In the genomic region with DNA sequence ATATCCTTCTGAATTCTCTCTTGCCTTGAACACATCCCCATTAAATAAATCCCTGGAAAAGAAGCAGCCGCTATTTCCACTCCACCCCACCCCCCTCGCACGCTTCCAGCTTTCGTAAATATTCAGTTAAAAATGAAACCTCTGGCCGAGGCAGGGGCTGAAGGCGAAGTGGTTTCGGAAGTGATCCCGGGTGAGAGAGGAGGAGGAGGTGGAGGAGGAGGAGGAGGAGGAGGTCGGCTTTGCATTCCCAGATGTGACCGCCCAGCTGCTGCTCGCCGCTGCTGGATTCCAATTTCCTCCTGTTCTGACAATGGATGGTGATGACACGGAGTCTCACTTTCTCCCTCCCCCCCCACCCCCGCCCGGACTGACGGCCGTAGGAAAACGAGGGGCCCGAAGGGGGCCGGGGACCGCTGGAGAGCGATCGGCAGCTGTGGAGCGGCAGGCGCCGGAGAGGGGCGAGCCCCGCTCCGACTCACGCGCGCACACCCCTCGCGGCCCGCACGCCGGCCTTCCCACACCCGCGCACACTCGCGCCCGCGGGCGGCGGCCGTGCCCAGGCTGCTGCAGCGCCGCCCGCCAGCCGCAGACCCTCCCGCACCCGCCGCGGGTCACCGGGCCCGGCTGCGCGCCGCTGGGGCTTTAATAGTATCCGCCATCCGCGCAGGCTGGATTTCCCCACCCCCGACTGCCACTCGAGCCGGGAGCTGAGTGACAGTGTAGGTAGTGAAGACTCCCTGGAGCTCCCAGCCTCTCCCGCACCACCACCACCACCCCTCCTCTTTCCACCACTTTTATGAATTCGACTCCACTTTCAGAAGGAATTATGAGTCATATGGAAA, we compare ENCODE assay signal across 9 mouse cellular contexts. TPM values are rescaled to one million over a fixed set of nuclear protein-coding genes. Genes with fewer than 3 reads are reported as not detected.
DNase-seq lines count a peak whose midpoint lies in the region; ATAC-seq and TF ChIP-seq lines count a peak whose summit lies in the region.
"Had no signal": no experiment of that assay in that cellular context is flagged by ENCODE, and none has a peak within 500 bp of the region (broad histone marks: within the 10 kb centered on the region; RNA-seq: fewer than 3 reads in every experiment).

Parp8 (minus strand) TSS at position 312 of the 842 bp plus-strand sequence.

- no peaks in the 10 kb centered on the region for H3K9me3 ChIP-seq in embryonic facial prominence, embryonic 13.5 days
- H3K9me3 ChIP-seq in limb, embryonic 12.5 days = no peaks in the 10 kb centered on the region
- H3K9me3 ChIP-seq in midbrain, embryonic 13.5 days = no peaks in the 10 kb centered on the region

- peak within 1 kb of the TSS; percentile 87 for H3K4me3 ChIP-seq in embryonic facial prominence, embryonic 13.5 days
- peak within 1 kb of the TSS; percentile 77 for H3K4me3 ChIP-seq in limb, embryonic 12.5 days (replicated peaks)
- H3K4me3 ChIP-seq in midbrain, embryonic 13.5 days (replicated peaks) = peak within 1 kb of the TSS; percentile 81
- peak within 1 kb of the TSS; percentile 69 for H3K4me3 ChIP-seq in spleen, adult 2 months (ENCODE audit: extremely low read depth, insufficient read depth, insufficient read length)

- WGBS in embryonic facial prominence, embryonic 13.5 days = under 1% methylated on average over 63 of the region's 67 CpGs
- WGBS in limb, embryonic 12.5 days = under 1% methylated on average over 59 of the region's 67 CpGs
- WGBS in midbrain, embryonic 13.5 days = 0% methylated on average over 43 of the region's 67 CpGs
- WGBS in spleen, adult 2 months = under 1% methylated on average over 47 of the region's 67 CpGs

- peak within 1 kb of the TSS; percentile 94 for H3K9ac ChIP-seq in embryonic facial prominence, embryonic 13.5 days
- peak within 1 kb of the TSS; percentile 92 for H3K9ac ChIP-seq in limb, embryonic 12.5 days (replicated peaks)
- peak within 1 kb of the TSS; percentile 93 for H3K9ac ChIP-seq in midbrain, embryonic 13.5 days (replicated peaks)

- peak; percentile 70 for ATAC-seq in embryonic facial prominence, embryonic 13.5 days (ENCODE audit: insufficient number of reproducible peaks, insufficient read depth, low FRiP score, low TSS enrichment, low read depth)
- ATAC-seq in limb, embryonic 12.5 days (ENCODE audit: insufficient number of reproducible peaks, insufficient read depth, low FRiP score, low TSS enrichment, low read depth) = peak; percentile 58
- peak; percentile 81 for ATAC-seq in midbrain, embryonic 13.5 days

- TF ChIP-seq POLR2A in spleen, adult 2 months (IDR thresholded peaks at IDR 0.05; ENCODE audit: low read depth, low read length) = no peak

- TF ChIP-seq CTCF in spleen, adult 2 months (IDR thresholded peaks at IDR 0.05; ENCODE audit: extremely low read depth, insufficient read depth, insufficient read length, insufficient replicate concordance) = no peak

- peak within 1 kb of the TSS; percentile 94 for H3K27ac ChIP-seq in embryonic facial prominence, embryonic 13.5 days
- peak within 1 kb of the TSS; percentile 94 for H3K27ac ChIP-seq in limb, embryonic 12.5 days
- H3K27ac ChIP-seq in midbrain, embryonic 13.5 days = peak within 1 kb of the TSS; percentile 95
- peak within 1 kb of the TSS; percentile 100 for H3K27ac ChIP-seq in spleen, adult 2 months (ENCODE audit: insufficient read depth, low read length)

- H3K27me3 ChIP-seq in embryonic facial prominence, embryonic 13.5 days = no peaks in the 10 kb centered on the region
- no peaks in the 10 kb centered on the region for H3K27me3 ChIP-seq in limb, embryonic 12.5 days
- peaks cover 17% of the 10 kb centered on the region; the same call in 1 of the 2 replicates for H3K27me3 ChIP-seq in midbrain, embryonic 13.5 days
- H3K27me3 ChIP-seq in spleen, adult 2 months (ENCODE audit: control insufficient read depth, insufficient read depth, low read length) = no peaks in the 10 kb centered on the region

- peak within 1 kb of the TSS; percentile 77 for H3K4me2 ChIP-seq in embryonic facial prominence, embryonic 13.5 days
- H3K4me2 ChIP-seq in limb, embryonic 12.5 days = peak within 1 kb of the TSS; percentile 72
- H3K4me2 ChIP-seq in midbrain, embryonic 13.5 days (replicated peaks) = peak within 1 kb of the TSS; percentile 73

- DNase-seq in urinary bladder, adult 2 months (ENCODE audit: low spot score) = peak; percentile 30
- no peak for DNase-seq in urinary bladder, postnatal 10 days (ENCODE audit: low spot score)
- peak; percentile 97 for DNase-seq in heart, adult 11 months
- peak; percentile 26 for DNase-seq in kidney, adult 11 months
- DNase-seq in spleen, adult 2 months (ENCODE audit: low read depth in 1 of 2, low spot score in 2 of 2) = peak in 1 of 2 experiments; percentile 49

- no peaks in the 10 kb centered on the region for H3K36me3 ChIP-seq in embryonic facial prominence, embryonic 13.5 days
- H3K36me3 ChIP-seq in limb, embryonic 12.5 days = no peaks in the 10 kb centered on the region
- no peaks in the 10 kb centered on the region for H3K36me3 ChIP-seq in midbrain, embryonic 13.5 days
- H3K36me3 ChIP-seq in spleen, adult 2 months (ENCODE audit: control insufficient read depth, insufficient read depth, low read length) = no peaks in the 10 kb centered on the region
- H3K36me3 ChIP-seq: G1E had no signal

- peaks cover 32% of the 10 kb centered on the region for H3K4me1 ChIP-seq in embryonic facial prominence, embryonic 13.5 days
- H3K4me1 ChIP-seq in limb, embryonic 12.5 days (replicated peaks) = peaks cover 17% of the 10 kb centered on the region
- H3K4me1 ChIP-seq in midbrain, embryonic 13.5 days (replicated peaks) = peaks cover 37% of the 10 kb centered on the region
- H3K4me1 ChIP-seq in spleen, adult 2 months (ENCODE audit: control insufficient read depth, insufficient read depth, insufficient read length) = peaks cover 23% of the 10 kb centered on the region

RNA-seq across cellular contexts. Expression of gene Parp8, which starts in this region (rescaled TPM):
- polyA plus RNA-seq in urinary bladder, adult 2 months (2012; rRNA removed) = 16.5 and 20.4 TPM in 2 replicates
- polyA plus RNA-seq in embryonic facial prominence, embryonic 13.5 days (2015; fragmentation: Nextera tagmentation; extraction: Ambion mirVana) = 19.9 and 21.2 TPM in 2 replicates
- 20.2 and 20.9 TPM in 2 replicates for polyA plus RNA-seq in limb, embryonic 12.5 days (2016; fragmentation: Nextera tagmentation; extraction: Ambion mirVana)
- 21.2 and 22.0 TPM in 2 replicates for polyA plus RNA-seq in midbrain, embryonic 13.5 days (2015; fragmentation: Nextera tagmentation; extraction: Ambion mirVana)
- 10.8 TPM in 2 replicates for polyA plus RNA-seq in spleen, adult 2 months (2012; rRNA removed)
- polyA plus RNA-seq: G1E had no signal
